Mouse (Mus musculus): Measurements from ENCODE around the gene Iqcf3. TPM values are rescaled to one million over a fixed set of nuclear protein-coding genes. Genes with fewer than 3 reads are reported as not detected.
"Not testable (repeated sequence)": the region's sequence is repeated elsewhere in the genome, so short reads cannot be mapped to it uniquely, and the experiment has no call there.

The Iqcf3 gene
- polyA plus RNA-seq (2015; fragmentation: Nextera tagmentation; extraction: Ambion mirVana) = not detected in 2 replicates

- H3K27me3 ChIP-seq (ENCODE audit: control insufficient read depth, insufficient read depth, low read length) = no peaks in the 10 kb centered on the region
- H3K9ac ChIP-seq (ENCODE audit: low read length) = no peak within 1 kb of the TSS
- ATAC-seq (replicated peaks; ENCODE audit: extremely low read depth, insufficient read depth, low FRiP score) = no peak
- H3K4me3 ChIP-seq (ENCODE audit: low read length) = no peak within 1 kb of the TSS
- no peaks in the 10 kb centered on the region for H3K36me3 ChIP-seq (ENCODE audit: control insufficient read depth, insufficient read depth)
- no peaks in the 10 kb centered on the region for H3K4me1 ChIP-seq (ENCODE audit: control insufficient read depth, insufficient read depth, low read length)
- H3K9me3 ChIP-seq (replicated peaks; ENCODE audit: control insufficient read depth, low read length) = no peaks in the 10 kb centered on the region
- H3K4me2 ChIP-seq (ENCODE audit: low read depth, low read length) = no peak within 1 kb of the TSS
- WGBS = 85% methylated on average over 5 of the region's 5 CpGs
- H3K27ac ChIP-seq (ENCODE audit: low read length) = no peak within 1 kb of the TSS
Measured at GRCm38 (mm10) chr9:106561531-106561930, at the start of gene Iqcf3. Gene Iqcf3, minus strand, starts transcription at chr9:106561631.

- no peak overlapping the region for H3K4me3 ChIP-seq (ENCODE audit: low read length)
- no peaks in the 10 kb centered on the region for H3K9me3 ChIP-seq (replicated peaks; ENCODE audit: control insufficient read depth, low read length)
- H3K27ac ChIP-seq (ENCODE audit: low read length) = no peak overlapping the region
- ATAC-seq (replicated peaks; ENCODE audit: extremely low read depth, insufficient read depth, low FRiP score) = no peak
- H3K27me3 ChIP-seq (ENCODE audit: control insufficient read depth, insufficient read depth, low read length) = no peaks in the 10 kb centered on the region
- no peak overlapping the region for H3K9ac ChIP-seq (ENCODE audit: low read length)
- no peaks in the 10 kb centered on the region for H3K4me1 ChIP-seq (ENCODE audit: control insufficient read depth, insufficient read depth, low read length)
- 84% methylated on average over 4 of the region's 4 CpGs for WGBS
- H3K4me2 ChIP-seq (ENCODE audit: low read depth, low read length) = no peak overlapping the region
- H3K36me3 ChIP-seq (ENCODE audit: control insufficient read depth, insufficient read depth) = no peaks in the 10 kb centered on the region
Measured at GRCm38 (mm10) chr9:106610727-106611126, 49.3 kb upstream of the Iqcf3 start.

GRCm38 (mm10) chr9:106600546-106600945 is 39.1 kb upstream of the Iqcf3 start:
- ATAC-seq (replicated peaks; ENCODE audit: extremely low read depth, insufficient read depth, low FRiP score) = no peak
- Histone ChIP-seq H3K4me1 (ENCODE audit: control insufficient read depth, insufficient read depth, low read length) (0 out of 2 replicates have a peak, but pooled peaks cover 4% of the 10 kb centered on the region), H3K9me3 (replicated peaks; ENCODE audit: control insufficient read depth, low read length) (no peaks in the 10 kb centered on the region), H3K27ac (ENCODE audit: low read length) (no peak overlapping the region), H3K4me2 (ENCODE audit: low read depth, low read length) (no peak overlapping the region), H3K27me3 (ENCODE audit: control insufficient read depth, insufficient read depth, low read length) (0 out of 2 replicates have a peak, but pooled peaks cover 3% of the 10 kb centered on the region), H3K36me3 (ENCODE audit: control insufficient read depth, insufficient read depth) (no peaks in the 10 kb centered on the region), H3K9ac (ENCODE audit: low read length) (no peak overlapping the region), H3K4me3 (ENCODE audit: low read length) (no peak overlapping the region)
- 28% methylated on average over 8 of the region's 8 CpGs for WGBS

- H3K27me3 ChIP-seq (ENCODE audit: control insufficient read depth, insufficient read depth, low read length) = 0 out of 2 replicates have a peak, but pooled peaks cover 3% of the 10 kb centered on the region
- no peak overlapping the region for H3K27ac ChIP-seq (ENCODE audit: low read length)
- no peak for ATAC-seq (replicated peaks; ENCODE audit: extremely low read depth, insufficient read depth, low FRiP score)
- no peaks in the 10 kb centered on the region for H3K9me3 ChIP-seq (replicated peaks; ENCODE audit: control insufficient read depth, low read length)
- WGBS = 33% methylated on average over 7 of the region's 7 CpGs
- 0 out of 2 replicates have a peak, but pooled peaks cover 4% of the 10 kb centered on the region for H3K4me1 ChIP-seq (ENCODE audit: control insufficient read depth, insufficient read depth, low read length)
- no peak overlapping the region for H3K4me2 ChIP-seq (ENCODE audit: low read depth, low read length)
- H3K4me3 ChIP-seq (ENCODE audit: low read length) = no peak overlapping the region
- H3K9ac ChIP-seq (ENCODE audit: low read length) = no peak overlapping the region
- H3K36me3 ChIP-seq (ENCODE audit: control insufficient read depth, insufficient read depth) = no peaks in the 10 kb centered on the region
Measured at GRCm38 (mm10) chr9:106598466-106598865, 37.0 kb upstream of the Iqcf3 start.

GRCm38 (mm10) chr9:106595836-106596235 is 34.4 kb upstream of the Iqcf3 start:
- 0 out of 2 replicates have a peak, but pooled peaks cover 3% of the 10 kb centered on the region for H3K27me3 ChIP-seq (ENCODE audit: control insufficient read depth, insufficient read depth, low read length)
- H3K4me3 ChIP-seq (ENCODE audit: low read length) = no peak overlapping the region
- H3K9ac ChIP-seq (ENCODE audit: low read length) = no peak overlapping the region
- no peaks in the 10 kb centered on the region for H3K9me3 ChIP-seq (replicated peaks; ENCODE audit: control insufficient read depth, low read length)
- H3K4me1 ChIP-seq (ENCODE audit: control insufficient read depth, insufficient read depth, low read length) = 0 out of 2 replicates have a peak, but pooled peaks cover 4% of the 10 kb centered on the region
- no peak overlapping the region for H3K4me2 ChIP-seq (ENCODE audit: low read depth, low read length)
- ATAC-seq (replicated peaks; ENCODE audit: extremely low read depth, insufficient read depth, low FRiP score) = no peak
- no peak overlapping the region for H3K27ac ChIP-seq (ENCODE audit: low read length)
- H3K36me3 ChIP-seq (ENCODE audit: control insufficient read depth, insufficient read depth) = no peaks in the 10 kb centered on the region
- 41% methylated on average over 7 of the region's 7 CpGs for WGBS

GRCm38 (mm10) chr9:106595402-106595801 is 34.0 kb upstream of the Iqcf3 start:
- peak; percentile 58 for ATAC-seq (replicated peaks; ENCODE audit: extremely low read depth, insufficient read depth, low FRiP score)
- H3K4me3 ChIP-seq (ENCODE audit: low read length); H3K9me3 ChIP-seq (replicated peaks; ENCODE audit: control insufficient read depth, low read length); H3K4me1 ChIP-seq (ENCODE audit: control insufficient read depth, insufficient read depth, low read length); H3K27ac ChIP-seq (ENCODE audit: low read length); H3K36me3 ChIP-seq (ENCODE audit: control insufficient read depth, insufficient read depth); H3K27me3 ChIP-seq (ENCODE audit: control insufficient read depth, insufficient read depth, low read length); H3K9ac ChIP-seq (ENCODE audit: low read length); H3K4me2 ChIP-seq (ENCODE audit: low read depth, low read length): not testable (repeated sequence)
- 9% methylated on average over 4 of the region's 4 CpGs for WGBS

- no peak for ATAC-seq (replicated peaks; ENCODE audit: extremely low read depth, insufficient read depth, low FRiP score)
- H3K27me3 ChIP-seq (ENCODE audit: control insufficient read depth, insufficient read depth, low read length) = no peaks in the 10 kb centered on the region
- H3K9me3 ChIP-seq (replicated peaks; ENCODE audit: control insufficient read depth, low read length) = no peaks in the 10 kb centered on the region
Measured at GRCm38 (mm10) chr9:106592158-106592557, 30.7 kb upstream of the Iqcf3 start.

GRCm38 (mm10) chr9:106582552-106582951 is 21.1 kb upstream of the Iqcf3 start:
- H3K4me1 ChIP-seq (ENCODE audit: control insufficient read depth, insufficient read depth, low read length) = no peaks in the 10 kb centered on the region
- H3K9me3 ChIP-seq (replicated peaks; ENCODE audit: control insufficient read depth, low read length) = peaks cover 4% of the 10 kb centered on the region
- no peaks in the 10 kb centered on the region for H3K36me3 ChIP-seq (ENCODE audit: control insufficient read depth, insufficient read depth)
- no peaks in the 10 kb centered on the region for H3K27me3 ChIP-seq (ENCODE audit: control insufficient read depth, insufficient read depth, low read length)
- ATAC-seq (replicated peaks; ENCODE audit: extremely low read depth, insufficient read depth, low FRiP score) = no peak
- H3K4me3 ChIP-seq (ENCODE audit: low read length) = no peak overlapping the region
- H3K9ac ChIP-seq (ENCODE audit: low read length) = no peak overlapping the region
- H3K4me2 ChIP-seq (ENCODE audit: low read depth, low read length) = no peak overlapping the region
- no peak overlapping the region for H3K27ac ChIP-seq (ENCODE audit: low read length)
- 75% methylated on average over 1 of the region's 1 CpGs for WGBS

More at GRCm38 (mm10) chr9:106592158-106592557, 30.7 kb upstream of the Iqcf3 start:
- 0 out of 2 replicates have a peak, but pooled peaks cover 4% of the 10 kb centered on the region for H3K4me1 ChIP-seq (ENCODE audit: control insufficient read depth, insufficient read depth, low read length)
- 86% methylated on average over 5 of the region's 5 CpGs for WGBS
- H3K4me2 ChIP-seq (ENCODE audit: low read depth, low read length) = no peak overlapping the region
- H3K27ac ChIP-seq (ENCODE audit: low read length) = no peak overlapping the region
- H3K36me3 ChIP-seq (ENCODE audit: control insufficient read depth, insufficient read depth) = no peaks in the 10 kb centered on the region
- no peak overlapping the region for H3K4me3 ChIP-seq (ENCODE audit: low read length)
- H3K9ac ChIP-seq (ENCODE audit: low read length) = no peak overlapping the region

GRCm38 (mm10) chr9:106580016-106580415 is 18.6 kb upstream of the Iqcf3 start:
- 79% methylated on average over 7 of the region's 7 CpGs for WGBS
- no peak overlapping the region for H3K4me2 ChIP-seq (ENCODE audit: low read depth, low read length)
- ATAC-seq (replicated peaks; ENCODE audit: extremely low read depth, insufficient read depth, low FRiP score) = no peak
- no peaks in the 10 kb centered on the region for H3K27me3 ChIP-seq (ENCODE audit: control insufficient read depth, insufficient read depth, low read length)
- H3K9me3 ChIP-seq (replicated peaks; ENCODE audit: control insufficient read depth, low read length) = peaks cover 4% of the 10 kb centered on the region
- H3K9ac ChIP-seq (ENCODE audit: low read length) = no peak overlapping the region
- H3K4me3 ChIP-seq (ENCODE audit: low read length) = no peak overlapping the region
- H3K27ac ChIP-seq (ENCODE audit: low read length) = no peak overlapping the region
- no peaks in the 10 kb centered on the region for H3K36me3 ChIP-seq (ENCODE audit: control insufficient read depth, insufficient read depth)
- H3K4me1 ChIP-seq (ENCODE audit: control insufficient read depth, insufficient read depth, low read length) = no peaks in the 10 kb centered on the region
